Mouse (Mus musculus) ES-E14 (cell line): ENCODE data around the gene Gmfg.

Source experiments
- CHD2 ChIP-seq: IDR thresholded peaks from 2 replicates; pipeline ENCODE4 v1.6.1; 2014; ENCODE audit warnings: mild to moderate bottlenecking, low read depth, low read length, inconsistent platforms
- HCFC1 ChIP-seq: IDR thresholded peaks from 2 replicates; pipeline ENCODE4 v1.6.1; 2012; ENCODE audit warnings: low read length, inconsistent platforms, borderline replicate concordance; ENCODE audit not compliant: insufficient read depth
- MAFK ChIP-seq: IDR thresholded peaks from 2 replicates; pipeline ENCODE4 v1.6.1; 2014; ENCODE audit warnings: mild to moderate bottlenecking, low read depth, low read length, inconsistent platforms; ENCODE audit not compliant: insufficient read depth
- ZC3H11A ChIP-seq: IDR thresholded peaks from 2 replicates; pipeline ENCODE4 v1.6.1; 2012; ENCODE audit warnings: low read depth, mild to moderate bottlenecking, inconsistent platforms, low read length, borderline replicate concordance
- ZNF384 ChIP-seq: IDR thresholded peaks from 2 replicates; pipeline ENCODE4 v1.6.1; 2012; ENCODE audit warnings: low read depth, low read length, inconsistent platforms

DNA sequence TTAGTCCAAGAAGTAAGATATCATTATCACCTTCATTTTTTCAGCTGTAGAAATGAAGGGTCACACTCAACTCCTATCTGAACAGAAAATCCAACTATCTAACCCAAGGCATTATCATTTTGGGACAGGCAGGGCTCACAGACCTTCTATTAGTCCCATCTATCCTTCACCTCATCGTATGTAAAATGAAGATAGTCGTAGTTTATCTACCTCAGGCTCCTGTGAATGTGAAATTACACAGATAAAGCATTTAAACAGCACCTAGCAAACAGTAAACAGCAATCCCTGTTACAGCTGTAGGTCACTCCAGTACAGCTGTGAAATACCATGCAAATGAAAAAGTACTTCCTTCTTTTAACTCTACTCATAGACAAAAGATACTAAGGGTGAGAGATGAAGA is 5.0 kb upstream of the Gmfg start:
- no peak for TF ChIP-seq ZC3H11A
- TF ChIP-seq CHD2 = no peak
- no peak for TF ChIP-seq MAFK
- no peak for TF ChIP-seq ZNF384
- no peak for TF ChIP-seq HCFC1
